Mouse (Mus musculus): Measurements from ENCODE around the gene Ptprt. TPM values are rescaled to one million over a fixed set of nuclear protein-coding genes. Genes with fewer than 3 reads are reported as not detected.

Gene Ptprt
- total and polyA plus RNA-seq, 3 experiments, result not detected

- TF ChIP-seq MAFK (IDR thresholded peaks at IDR 0.05; ENCODE audit: borderline replicate concordance, low read depth, low read length) (no peak), NRF1 (IDR thresholded peaks at IDR 0.05; ENCODE audit: insufficient read depth, low read depth, low read length, poor library complexity, severe bottlenecking) (no peak), SMC3 (IDR thresholded peaks at IDR 0.05; ENCODE audit: low read depth, low read length) (no peak), HCFC1 (IDR thresholded peaks at IDR 0.05; ENCODE audit: low read depth, low read length) (no peak)
- no peak overlapping the region for H3K4me3 ChIP-seq (ENCODE audit: control insufficient read depth in 1 of 2, insufficient read depth in 1 of 2, low read depth in 2 of 2, low read length in 2 of 2)
- no peak overlapping the region for H3K9ac ChIP-seq (ENCODE audit: control insufficient read depth, low read depth, low read length, poor library complexity, severe bottlenecking)
- no peaks in the 10 kb centered on the region for H3K9me3 ChIP-seq (replicated peaks; ENCODE audit: insufficient read depth, low read length)
- no peak overlapping the region for H3K27ac ChIP-seq (ENCODE audit: control insufficient read depth, low read depth, low read length)
- no peaks in the 10 kb centered on the region for H3K79me2 ChIP-seq (ENCODE audit: control insufficient read depth, insufficient read depth, low read length, poor library complexity)
- no peak for DNase-seq (ENCODE audit: low read depth, low spot score)
- H3K36me3 ChIP-seq (ENCODE audit: control insufficient read depth in 1 of 2, insufficient read depth in 2 of 2, low read length in 2 of 2), result no peaks in the 10 kb centered on the region
- H3K27me3 ChIP-seq (ENCODE audit: control insufficient read depth in 1 of 2, insufficient read depth in 2 of 2, low read length in 2 of 2), result no peaks in the 10 kb centered on the region
- no peaks in the 10 kb centered on the region for H3K4me1 ChIP-seq (ENCODE audit: control insufficient read depth in 1 of 2, insufficient read depth in 2 of 2, low read length in 2 of 2)
Observed at GRCm38 (mm10) chr2:161813326-161813725, 847.6 kb downstream of the Ptprt start.

GRCm38 (mm10) chr2:161808086-161808801, 852.7 kb downstream of the Ptprt start:
- Histone ChIP-seq H3K4me3 (ENCODE audit: control insufficient read depth in 1 of 2, insufficient read depth in 1 of 2, low read depth in 2 of 2, low read length in 2 of 2) (no peak overlapping the region), H3K9me3 (replicated peaks; ENCODE audit: insufficient read depth, low read length) (no peaks in the 10 kb centered on the region), H3K27me3 (ENCODE audit: control insufficient read depth in 1 of 2, insufficient read depth in 2 of 2, low read length in 2 of 2) (no peaks in the 10 kb centered on the region), H3K36me3 (ENCODE audit: control insufficient read depth in 1 of 2, insufficient read depth in 2 of 2, low read length in 2 of 2) (no peaks in the 10 kb centered on the region), H3K9ac (ENCODE audit: control insufficient read depth, low read depth, low read length, poor library complexity, severe bottlenecking) (no peak overlapping the region), H3K4me1 (ENCODE audit: control insufficient read depth in 1 of 2, insufficient read depth in 2 of 2, low read length in 2 of 2) (no peaks in the 10 kb centered on the region), H3K79me2 (ENCODE audit: control insufficient read depth, insufficient read depth, low read length, poor library complexity) (no peaks in the 10 kb centered on the region), H3K27ac (ENCODE audit: control insufficient read depth, low read depth, low read length) (no peak overlapping the region)
- TF ChIP-seq MXI1 (IDR thresholded peaks at IDR 0.05; ENCODE audit: low read depth, low read length) (no peak), NELFE (IDR thresholded peaks at IDR 0.05; ENCODE audit: low read depth, low read length) (no peak), ETS1 (IDR thresholded peaks at IDR 0.05; ENCODE audit: low read depth, low read length) (no peak), BHLHE40 (IDR thresholded peaks at IDR 0.05; ENCODE audit: borderline replicate concordance, low read depth, low read length) (no peak), SMC3 (IDR thresholded peaks at IDR 0.05; ENCODE audit: low read depth, low read length) (no peak), TAL1 (IDR thresholded peaks at IDR 0.05; ENCODE audit: low read length) (no peak), GABPA (IDR thresholded peaks at IDR 0.05; ENCODE audit: low read depth, low read length) (no peak), EP300 (IDR thresholded peaks at IDR 0.05; ENCODE audit: low read depth in 1 of 2, low read length in 2 of 2) (no peak), USF2 (IDR thresholded peaks at IDR 0.05; ENCODE audit: borderline replicate concordance in 1 of 2, insufficient read depth in 1 of 2, low read depth in 1 of 2, low read length in 2 of 2) (no peak), MAFK (IDR thresholded peaks at IDR 0.05; ENCODE audit: borderline replicate concordance, low read depth, low read length) (no peak), POLR2A (IDR thresholded peaks at IDR 0.05; ENCODE audit: control insufficient read depth in 1 of 2, insufficient read depth in 1 of 2, low read depth in 1 of 2, low read length in 2 of 2, poor library complexity in 1 of 2) (no peak), ZNF384 (IDR thresholded peaks at IDR 0.05; ENCODE audit: low read depth, low read length) (no peak), GATA1 (IDR thresholded peaks at IDR 0.05; ENCODE audit: low read depth, low read length) (no peak)
- DNase-seq (ENCODE audit: low read depth, low spot score), result no peak
